Mouse (Mus musculus) spleen, adult 2 months (tissue): Measurements from ENCODE around the gene Nr1i2. TPM values are rescaled to one million over a fixed set of nuclear protein-coding genes. Genes with fewer than 3 reads are reported as not detected.

Experiments used
- DNase-seq, 2 experiments: peaks; one replicate each; pipeline versions ENCODE4 v3.0.0 to v3.0.0-alpha.2; 2012 to 2021; ENCODE audit warnings: low spot score in 2 of 2, low read depth in 1 of 2
- H3K27ac ChIP-seq: fragments of 200-500 bp; 2 replicates; pipeline ENCODE4 v1.5.1; 2012; ENCODE audit warnings: low read length, inconsistent platforms; ENCODE audit not compliant: insufficient read depth
- H3K27me3 ChIP-seq: fragments of 200-500 bp; 2 replicates; pipeline ENCODE4 v1.6.1; 2012; ENCODE audit warnings: mild to moderate bottlenecking, moderate library complexity, low read length, inconsistent platforms; ENCODE audit not compliant: control insufficient read depth, insufficient read depth
- H3K36me3 ChIP-seq: fragments of 200-500 bp; 2 replicates; pipeline ENCODE4 v1.6.1; 2012; ENCODE audit warnings: mild to moderate bottlenecking, low read length, inconsistent platforms; ENCODE audit not compliant: control insufficient read depth, insufficient read depth
- H3K4me1 ChIP-seq: fragments of 200-500 bp; 2 replicates; pipeline ENCODE4 v1.6.1; 2011; ENCODE audit warnings: inconsistent platforms; ENCODE audit not compliant: control insufficient read depth, insufficient read depth, insufficient read length
- H3K4me3 ChIP-seq: fragments of 200-500 bp; 2 replicates; pipeline ENCODE4 v1.5.1; 2011; ENCODE audit warnings: mild to moderate bottlenecking, inconsistent platforms; ENCODE audit not compliant: insufficient read depth, insufficient read length; ENCODE audit errors: extremely low read depth
- CTCF ChIP-seq: fragments of 200-500 bp; IDR thresholded peaks from 2 replicates; pipeline ENCODE4 v1.5.1; 2011; ENCODE audit warnings: mild to moderate bottlenecking, inconsistent platforms; ENCODE audit not compliant: insufficient read depth, insufficient read length, insufficient replicate concordance; ENCODE audit errors: extremely low read depth
- POLR2A ChIP-seq: fragments of 200-500 bp; IDR thresholded peaks from 2 replicates; pipeline ENCODE4 v1.6.1; 2011; ENCODE audit warnings: low read depth, low read length, inconsistent platforms
- WGBS: fragments of 180-500 bp; shearing (Covaris S2); methylation state at CpG from one replicate; pipeline ENCODE4 v1.1.7; 2018; 5-methylcytosine and 5-hydroxymethylcytosine counted together
- polyA plus RNA-seq: library from polyadenylated mRNA; depleted of rRNA; stranded (reverse); fragments of >200 nt; gene quantifications from 2 replicates; pipeline ENCODE4 v1.2.3, GENCODE M21; 2012

Nr1i2 gene
- polyA plus RNA-seq, 1 experiment = not detected

- H3K27ac ChIP-seq = no peak overlapping the region
- TF ChIP-seq POLR2A (no peak), CTCF (no peak)
- no peak for DNase-seq
- H3K36me3 ChIP-seq = no peaks in the 10 kb centered on the region
- 64% methylated on average over 6 of the region's 6 CpGs for WGBS
- no peak overlapping the region for H3K4me3 ChIP-seq
- no peaks in the 10 kb centered on the region for H3K4me1 ChIP-seq
- H3K27me3 ChIP-seq = no peaks in the 10 kb centered on the region
Observed at GRCm38 (mm10) chr16:38288851-38289250, 5.8 kb downstream of the Nr1i2 start.

DNA sequence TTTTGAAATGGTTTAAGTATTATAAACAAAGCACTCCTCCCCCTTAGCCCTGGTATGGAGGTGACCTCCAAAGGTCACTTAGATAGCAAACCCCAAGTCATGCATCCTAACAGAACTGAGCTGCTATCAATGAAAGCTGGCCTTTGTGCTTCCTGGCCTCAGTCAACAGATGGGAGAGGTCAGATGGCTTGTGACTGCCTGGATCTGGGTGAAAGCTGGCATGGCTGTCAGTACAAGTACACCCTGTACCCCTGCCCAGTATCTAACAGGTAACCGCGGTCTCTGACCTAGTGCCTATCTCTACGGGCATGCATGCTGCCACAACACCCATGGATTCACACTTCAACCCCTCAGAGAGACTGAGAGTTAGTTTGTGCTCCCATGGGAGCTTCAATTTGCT lies 6.9 kb downstream of the Nr1i2 start:
- Histone ChIP-seq H3K27ac (no peak overlapping the region), H3K4me1 (no peaks in the 10 kb centered on the region), H3K27me3 (no peaks in the 10 kb centered on the region), H3K4me3 (no peak overlapping the region), H3K36me3 (no peaks in the 10 kb centered on the region)
- no peak for DNase-seq
- 88% methylated on average over 3 of the region's 3 CpGs for WGBS
- no peak for TF ChIP-seq CTCF
- no peak for TF ChIP-seq POLR2A

- no peaks in the 10 kb centered on the region for H3K27me3 ChIP-seq
- TF ChIP-seq POLR2A (no peak), CTCF (no peak)
- H3K27ac ChIP-seq = no peak overlapping the region
- H3K36me3 ChIP-seq = no peaks in the 10 kb centered on the region
- 89% methylated on average over 6 of the region's 6 CpGs for WGBS
- H3K4me1 ChIP-seq = no peaks in the 10 kb centered on the region
- no peak overlapping the region for H3K4me3 ChIP-seq
- DNase-seq = no peak
Observed at GRCm38 (mm10) chr16:38287357-38287756, 7.3 kb downstream of the Nr1i2 start.

DNA sequence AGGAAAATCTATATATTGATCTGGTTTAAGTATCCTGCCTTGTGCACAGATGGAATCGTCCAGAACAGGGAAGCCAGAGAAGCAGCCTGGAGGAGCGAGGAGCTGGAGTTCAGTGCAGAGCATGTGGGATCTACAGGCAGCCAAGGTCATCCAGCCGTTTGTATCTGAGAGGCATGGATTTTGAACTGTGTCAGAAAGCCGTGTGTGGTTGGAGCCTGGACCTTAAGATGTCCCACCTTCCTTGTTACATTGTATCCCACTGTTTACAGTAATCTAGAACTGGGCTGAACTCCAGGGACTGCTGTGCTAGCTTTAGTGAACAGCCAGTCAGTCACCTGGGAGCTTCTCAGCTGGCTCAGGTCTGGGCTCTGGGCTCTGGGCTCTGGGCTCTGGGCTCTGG lies 8.1 kb downstream of the Nr1i2 start:
- no peak for DNase-seq
- 88% methylated on average over 4 of the region's 4 CpGs for WGBS
- Histone ChIP-seq H3K4me1 (no peaks in the 10 kb centered on the region), H3K36me3 (no peaks in the 10 kb centered on the region), H3K27ac (no peak overlapping the region), H3K4me3 (no peak overlapping the region), H3K27me3 (no peaks in the 10 kb centered on the region)
- TF ChIP-seq CTCF (no peak), POLR2A (no peak)

GRCm38 (mm10) chr16:38285801-38286200 lies 8.8 kb downstream of the Nr1i2 start:
- no peaks in the 10 kb centered on the region for H3K27me3 ChIP-seq
- H3K36me3 ChIP-seq = no peaks in the 10 kb centered on the region
- no peak for DNase-seq
- WGBS = 82% methylated on average over 7 of the region's 7 CpGs
- TF ChIP-seq POLR2A = no peak
- no peak for TF ChIP-seq CTCF
- H3K4me1 ChIP-seq = no peaks in the 10 kb centered on the region
- no peak overlapping the region for H3K27ac ChIP-seq
- no peak overlapping the region for H3K4me3 ChIP-seq

GRCm38 (mm10) chr16:38283300-38283699 lies 11.3 kb downstream of the Nr1i2 start:
- no peak overlapping the region for H3K4me3 ChIP-seq
- H3K27ac ChIP-seq = no peak overlapping the region
- no peaks in the 10 kb centered on the region for H3K4me1 ChIP-seq
- DNase-seq = no peak
- TF ChIP-seq POLR2A = no peak
- no peak for TF ChIP-seq CTCF
- WGBS = 81% methylated on average over 3 of the region's 3 CpGs
- H3K36me3 ChIP-seq = no peaks in the 10 kb centered on the region
- H3K27me3 ChIP-seq = no peaks in the 10 kb centered on the region

DNA sequence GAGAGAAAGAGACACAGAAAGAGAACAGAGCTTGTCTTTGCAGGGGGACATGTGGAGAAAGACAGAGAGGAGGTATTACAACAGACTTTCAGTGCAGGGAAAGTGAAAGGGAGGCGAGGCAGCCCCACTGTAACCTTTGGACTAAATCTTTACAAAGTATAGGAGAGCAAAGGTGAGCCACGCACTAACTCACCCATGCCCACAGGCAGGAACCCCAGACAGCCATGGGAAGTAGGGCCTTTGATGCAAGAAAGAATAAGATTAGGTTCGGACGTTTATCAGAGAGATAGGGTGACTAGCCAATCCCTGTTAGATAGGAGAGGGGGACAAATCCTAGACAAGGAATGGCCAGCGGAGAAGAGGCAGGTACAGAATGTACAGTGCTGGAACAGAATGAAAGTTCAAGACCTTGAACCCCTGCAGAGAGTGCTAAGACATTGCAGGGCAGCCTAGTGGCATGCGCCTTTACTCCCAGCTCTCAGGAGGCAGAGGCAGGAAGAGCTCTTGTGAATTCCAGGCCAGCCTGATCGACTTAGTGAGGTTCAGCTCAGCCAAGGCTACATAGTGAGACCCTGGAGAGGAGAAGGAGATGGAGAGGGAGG lies 12.0 kb downstream of the Nr1i2 start:
- no peak overlapping the region for H3K4me3 ChIP-seq
- no peaks in the 10 kb centered on the region for H3K36me3 ChIP-seq
- WGBS = 78% methylated on average over 7 of the region's 7 CpGs
- H3K27ac ChIP-seq = no peak overlapping the region
- TF ChIP-seq CTCF = no peak
- TF ChIP-seq POLR2A = no peak
- H3K27me3 ChIP-seq = no peaks in the 10 kb centered on the region
- DNase-seq = no peak
- H3K4me1 ChIP-seq = no peaks in the 10 kb centered on the region
